Mouse (Mus musculus): Measurements from ENCODE around the gene Eef2kmt.
A peak's percentile ranks its signal among the peaks of the same experiment; 100 is the strongest.
"Not testable (repeated sequence)": the region's sequence is repeated elsewhere in the genome, so short reads cannot be mapped to it uniquely, and the experiment has no call there.

The Eef2kmt gene

GRCm38 (mm10) chr16:5226534-5226933 is 29.2 kb downstream of the Eef2kmt start:
- not testable (repeated sequence) for DNase-seq (ENCODE audit: extremely low spot score, low read depth, low spot score)

- no peak for DNase-seq (ENCODE audit: extremely low spot score, low read depth, low spot score)
These were observed 33.6 kb downstream of the Eef2kmt start, which contains the start of gene AU021092 for GRCm38 (mm10) chr16:5222140-5222539. TSS of gene AU021092 (minus strand) at chr16:5222299.

- no peak for DNase-seq (ENCODE audit: extremely low spot score, low read depth, low spot score)
These were observed 34.4 kb downstream of the Eef2kmt start for GRCm38 (mm10) chr16:5221403-5221802.

GRCm38 (mm10) chr16:5217341-5218133 is 38.2 kb downstream of the Eef2kmt start:
- no peak for DNase-seq (ENCODE audit: extremely low spot score, low read depth, low spot score)

- no peak for DNase-seq (ENCODE audit: extremely low spot score, low read depth, low spot score)
These were observed 39.1 kb downstream of the Eef2kmt start for GRCm38 (mm10) chr16:5216686-5217085.

- DNase-seq (ENCODE audit: extremely low spot score, low read depth, low spot score): no peak
These were observed 41.7 kb downstream of the Eef2kmt start for GRCm38 (mm10) chr16:5214126-5214525.

- DNase-seq (ENCODE audit: extremely low spot score, low read depth, low spot score): no peak
These were observed 43.6 kb downstream of the Eef2kmt start for GRCm38 (mm10) chr16:5212150-5212549.

- no peak for DNase-seq (ENCODE audit: extremely low spot score, low read depth, low spot score)
These were observed 45.4 kb downstream of the Eef2kmt start for GRCm38 (mm10) chr16:5210365-5210764.

GRCm38 (mm10) chr16:5206051-5206450 is 49.7 kb downstream of the Eef2kmt start:
- no peak for DNase-seq (ENCODE audit: extremely low spot score, low read depth, low spot score)

- no peak for DNase-seq (ENCODE audit: extremely low spot score, low read depth, low spot score)
These were observed 50.3 kb downstream of the Eef2kmt start for GRCm38 (mm10) chr16:5205431-5205970.

- DNase-seq (ENCODE audit: extremely low spot score, low read depth, low spot score): peak; percentile 81
These were observed 51.9 kb downstream of the Eef2kmt start, which contains the start of gene Nagpa for GRCm38 (mm10) chr16:5203668-5204433. TSS of gene Nagpa (minus strand) at chr16:5204012.

- DNase-seq (ENCODE audit: extremely low spot score, low read depth, low spot score): no peak
These were observed 52.6 kb downstream of the Eef2kmt start for GRCm38 (mm10) chr16:5203200-5203599.

- peak; percentile 33 for DNase-seq (ENCODE audit: extremely low spot score, low read depth, low spot score)
These were observed 53.1 kb downstream of the Eef2kmt start for GRCm38 (mm10) chr16:5202681-5203080.

- peak; percentile 30 for DNase-seq (ENCODE audit: extremely low spot score, low read depth, low spot score)
These were observed 60.7 kb downstream of the Eef2kmt start for GRCm38 (mm10) chr16:5195080-5195479.
